Mouse (Mus musculus) limb, embryonic 12.5 days (tissue): Measurements from ENCODE around the gene Il17ra. TPM values are rescaled to one million over a fixed set of nuclear protein-coding genes. Genes with fewer than 3 reads are reported as not detected.

ENCODE experiments used
- ATAC-seq: fragments of 200-750 bp; cut with Nextera tagmentation; 2 replicates; pipeline ENCODE4 v1.8.0; 2017; ENCODE audit warnings: low read depth, moderate TSS enrichment; ENCODE audit not compliant: insufficient number of reproducible peaks, insufficient read depth, low FRiP score, low TSS enrichment
- H3K27ac ChIP-seq: fragments of 300-500 bp; sonication (generic); 2 replicates; pipeline ENCODE4 v1.5.1; 2016; ENCODE audit warnings: mild to moderate bottlenecking, moderate library complexity
- H3K27me3 ChIP-seq: fragments of 300-500 bp; sonication (generic); 2 replicates; pipeline ENCODE4 v1.6.1; 2016; ENCODE audit warnings: mild to moderate bottlenecking, moderate library complexity
- H3K36me3 ChIP-seq: fragments of 300-500 bp; sonication (generic); 2 replicates; pipeline ENCODE4 v1.6.1; 2016; ENCODE audit warnings: mild to moderate bottlenecking, moderate library complexity
- H3K4me1 ChIP-seq: fragments of 300-500 bp; sonication (generic); replicated peaks from 2 replicates; pipeline ENCODE4 v1.6.1; 2016
- H3K4me2 ChIP-seq: fragments of 300-500 bp; sonication (generic); 2 replicates; pipeline ENCODE4 v1.6.1; 2016; ENCODE audit warnings: mild to moderate bottlenecking, moderate library complexity
- H3K4me3 ChIP-seq: fragments of 300-500 bp; sonication (generic); replicated peaks from 2 replicates; pipeline ENCODE4 v1.5.1; 2016; ENCODE audit warnings: mild to moderate bottlenecking
- H3K9ac ChIP-seq: fragments of 300-500 bp; sonication (generic); replicated peaks from 2 replicates; pipeline ENCODE4 v1.6.1; 2016; ENCODE audit warnings: mild to moderate bottlenecking, moderate library complexity
- H3K9me3 ChIP-seq: fragments of 300-500 bp; sonication (generic); 2 replicates; pipeline ENCODE4 v1.6.1; 2016; ENCODE audit warnings: mild to moderate bottlenecking, moderate library complexity
- WGBS: fragments of 180-500 bp; shearing (Covaris S2); methylation state at CpG from one replicate; pipeline ENCODE4 v1.1.7; 2016; 5-methylcytosine and 5-hydroxymethylcytosine counted together
- polyA plus RNA-seq: library from polyadenylated mRNA; unstranded; fragments of >200 nt; fragmentation: Nextera tagmentation; extraction: Ambion mirVana; gene quantifications from 2 replicates; pipeline ENCODE4 v1.2.1, GENCODE M21; 2016

Gene Il17ra
- polyA plus RNA-seq, 1 experiment from 2014 or later: 3.8 TPM

GRCm38 (mm10) chr6:120488647-120489046 lies 25.6 kb downstream of the Il17ra start:
- H3K4me3 ChIP-seq: no peak overlapping the region
- H3K36me3 ChIP-seq: no peaks in the 10 kb centered on the region
- no peaks in the 10 kb centered on the region for H3K9me3 ChIP-seq
- no peak overlapping the region for H3K4me2 ChIP-seq
- no peak for ATAC-seq
- H3K27ac ChIP-seq: no peak overlapping the region
- H3K4me1 ChIP-seq: peaks cover 13% of the 10 kb centered on the region
- peaks cover 42% of the 10 kb centered on the region for H3K27me3 ChIP-seq
- no peak overlapping the region for H3K9ac ChIP-seq
- 56% methylated on average over 3 of the region's 3 CpGs for WGBS

- no peak for ATAC-seq
- Histone ChIP-seq H3K9me3 (no peaks in the 10 kb centered on the region), H3K4me3 (no peak overlapping the region), H3K27me3 (peaks cover 50% of the 10 kb centered on the region), H3K4me2 (no peak overlapping the region), H3K4me1 (peaks cover 17% of the 10 kb centered on the region), H3K27ac (no peak overlapping the region), H3K9ac (no peak overlapping the region), H3K36me3 (no peaks in the 10 kb centered on the region)
- 60% methylated on average over 2 of the region's 2 CpGs for WGBS
Observed at GRCm38 (mm10) chr6:120489461-120489860, 26.4 kb downstream of the Il17ra start.

GRCm38 (mm10) chr6:120491064-120491463 lies 28.0 kb downstream of the Il17ra start:
- H3K4me2 ChIP-seq: no peak overlapping the region
- H3K36me3 ChIP-seq: no peaks in the 10 kb centered on the region
- no peak overlapping the region for H3K4me3 ChIP-seq
- no peak overlapping the region for H3K9ac ChIP-seq
- no peaks in the 10 kb centered on the region for H3K9me3 ChIP-seq
- no peak overlapping the region for H3K27ac ChIP-seq
- H3K4me1 ChIP-seq: peaks cover 18% of the 10 kb centered on the region
- no peak for ATAC-seq
- peaks cover 53% of the 10 kb centered on the region for H3K27me3 ChIP-seq
- 55% methylated on average over 7 of the region's 7 CpGs for WGBS

- Histone ChIP-seq H3K4me2 (peak overlapping the region; percentile 99), H3K27ac (no peak overlapping the region), H3K4me3 (peak overlapping the region; percentile 77), H3K9me3 (no peaks in the 10 kb centered on the region), H3K36me3 (no peaks in the 10 kb centered on the region), H3K9ac (no peak overlapping the region), H3K27me3 (peaks cover 53% of the 10 kb centered on the region), H3K4me1 (peaks cover 25% of the 10 kb centered on the region)
- WGBS: 9% methylated on average over 22 of the region's 22 CpGs
- no peak; the same call in 1 of the 2 replicates for ATAC-seq
Observed at GRCm38 (mm10) chr6:120491862-120492498, 28.9 kb downstream of the Il17ra start.

- peak overlapping the region; percentile 99 for H3K4me2 ChIP-seq
- H3K4me1 ChIP-seq: peaks cover 25% of the 10 kb centered on the region
- peak overlapping the region; percentile 63 for H3K9ac ChIP-seq
- H3K27me3 ChIP-seq: peaks cover 53% of the 10 kb centered on the region
- peak; percentile 23; the same call in 1 of the 2 replicates for ATAC-seq
- peak overlapping the region; percentile 77 for H3K4me3 ChIP-seq
- H3K36me3 ChIP-seq: no peaks in the 10 kb centered on the region
- no peaks in the 10 kb centered on the region for H3K9me3 ChIP-seq
- H3K27ac ChIP-seq: no peak overlapping the region
- WGBS: under 1% methylated on average over 95 of the region's 95 CpGs
Observed at GRCm38 (mm10) chr6:120492499-120493373, 29.7 kb downstream of the Il17ra start.

DNA sequence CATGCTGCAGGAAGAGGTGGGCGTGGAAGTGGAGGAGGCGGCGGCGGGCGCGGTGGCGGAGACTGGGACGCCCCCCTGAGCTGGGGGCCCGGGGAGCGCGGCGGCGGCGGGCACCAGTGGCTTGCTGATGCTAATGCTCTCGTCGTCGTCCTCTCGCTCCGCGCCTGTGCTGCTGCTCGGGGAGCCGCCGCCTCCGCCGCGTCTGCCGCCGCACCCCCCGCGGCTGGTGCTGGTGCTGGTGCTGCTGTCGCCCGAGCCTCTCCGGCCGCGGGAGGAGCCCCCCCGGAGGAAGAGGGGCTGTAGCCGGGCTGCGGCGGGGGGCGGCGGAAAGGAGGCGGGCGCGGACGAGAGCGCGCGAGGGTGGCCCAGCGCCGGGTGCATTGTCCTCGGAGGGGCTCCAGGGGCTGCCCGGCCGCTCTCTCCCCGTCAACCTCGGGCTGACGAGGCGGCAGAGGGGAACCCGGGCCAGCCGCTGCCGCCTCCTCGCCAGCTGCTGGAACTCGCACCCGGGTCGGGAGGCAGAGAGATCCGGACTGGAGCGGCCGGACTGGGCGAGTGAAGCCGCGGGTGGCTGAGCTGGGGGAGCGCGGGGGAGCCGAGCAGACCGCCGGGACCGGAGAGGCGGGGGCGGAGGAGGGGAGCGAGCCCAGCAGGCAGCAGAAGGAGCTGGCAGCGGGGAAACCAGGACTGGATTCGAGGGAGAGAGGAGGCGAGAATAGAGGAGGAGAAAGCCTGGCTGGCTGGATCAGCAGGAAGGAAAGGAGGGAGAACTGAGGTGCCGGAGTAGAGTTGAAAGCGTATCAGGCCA lies 30.5 kb downstream of the Il17ra start, which contains the start of gene Tmem121b:
Gene Tmem121b, minus strand, starts transcription at position 434 of the 808 bp plus-strand sequence.
- H3K4me1 ChIP-seq: peaks cover 25% of the 10 kb centered on the region
- peak within 1 kb of the TSS; percentile 99 for H3K4me2 ChIP-seq
- peak within 1 kb of the TSS; percentile 77 for H3K4me3 ChIP-seq
- no peak within 1 kb of the TSS for H3K27ac ChIP-seq
- H3K9me3 ChIP-seq: no peaks in the 10 kb centered on the region
- H3K36me3 ChIP-seq: no peaks in the 10 kb centered on the region
- WGBS: under 1% methylated on average over 65 of the region's 84 CpGs
- H3K27me3 ChIP-seq: peaks cover 55% of the 10 kb centered on the region
- peak; percentile 48 for ATAC-seq
- peak within 1 kb of the TSS; percentile 63 for H3K9ac ChIP-seq

- 54% methylated on average over 3 of the region's 3 CpGs for WGBS
- no peak overlapping the region for H3K4me3 ChIP-seq
Observed at GRCm38 (mm10) chr6:120496544-120496943, 33.5 kb downstream of the Il17ra start.

GRCm38 (mm10) chr6:120504051-120504450 lies 41.0 kb downstream of the Il17ra start:
- Histone ChIP-seq H3K4me2 (no peak overlapping the region), H3K9ac (no peak overlapping the region), H3K4me3 (no peak overlapping the region), H3K27ac (no peak overlapping the region), H3K27me3 (no peaks in the 10 kb centered on the region), H3K4me1 (peaks cover 8% of the 10 kb centered on the region; the same call in 1 of the 2 replicates), H3K36me3 (peaks cover 23% of the 10 kb centered on the region), H3K9me3 (peaks cover 6% of the 10 kb centered on the region; the same call in 1 of the 2 replicates)
- WGBS: 59% methylated on average over 3 of the region's 3 CpGs
- no peak for ATAC-seq

More at GRCm38 (mm10) chr6:120496544-120496943, 33.5 kb downstream of the Il17ra start:
- no peak overlapping the region for H3K9ac ChIP-seq
- no peak overlapping the region for H3K27ac ChIP-seq
- ATAC-seq: no peak
- no peak overlapping the region for H3K4me2 ChIP-seq
- H3K9me3 ChIP-seq: peaks cover 6% of the 10 kb centered on the region; the same call in 1 of the 2 replicates
- peaks cover 42% of the 10 kb centered on the region for H3K27me3 ChIP-seq
- H3K36me3 ChIP-seq: no peaks in the 10 kb centered on the region
- peaks cover 25% of the 10 kb centered on the region for H3K4me1 ChIP-seq

GRCm38 (mm10) chr6:120505531-120505930 lies 42.5 kb downstream of the Il17ra start:
- Histone ChIP-seq H3K4me2 (no peak overlapping the region), H3K4me1 (peaks cover 8% of the 10 kb centered on the region; the same call in 1 of the 2 replicates), H3K36me3 (peaks cover 37% of the 10 kb centered on the region), H3K4me3 (no peak overlapping the region), H3K9me3 (peaks cover 2% of the 10 kb centered on the region; the same call in 1 of the 2 replicates), H3K9ac (no peak overlapping the region), H3K27me3 (no peaks in the 10 kb centered on the region), H3K27ac (0 out of 2 replicates have a peak overlapping the region, but pooled peaks have one; percentile 8)
- WGBS: 61% methylated on average over 4 of the region's 4 CpGs
- ATAC-seq: no peak

GRCm38 (mm10) chr6:120508645-120509044 lies 45.6 kb downstream of the Il17ra start:
- no peak overlapping the region for H3K27ac ChIP-seq
- H3K4me1 ChIP-seq: peaks cover 8% of the 10 kb centered on the region; the same call in 1 of the 2 replicates
- no peak overlapping the region for H3K4me2 ChIP-seq
- no peak overlapping the region for H3K9ac ChIP-seq
- H3K9me3 ChIP-seq: no peaks in the 10 kb centered on the region
- no peak for ATAC-seq
- no peak overlapping the region for H3K4me3 ChIP-seq
- WGBS: 83% methylated on average over 4 of the region's 4 CpGs
- no peaks in the 10 kb centered on the region for H3K27me3 ChIP-seq
- H3K36me3 ChIP-seq: peaks cover 64% of the 10 kb centered on the region
